Mouse (Mus musculus) intestine, embryonic 16.5 days (tissue): ENCODE data around the gene Nid1. TPM values are rescaled to one million over a fixed set of nuclear protein-coding genes. Genes with fewer than 3 reads are reported as not detected.

ENCODE experiments used
- ATAC-seq: fragments of 200-750 bp; cut with Nextera tagmentation; 2 replicates; pipeline ENCODE4 v1.8.0; 2017; ENCODE audit warnings: moderate TSS enrichment, moderate library complexity
- H3K27ac ChIP-seq: fragments of 300-500 bp; sonication (generic); 2 replicates; pipeline ENCODE4 v1.5.1; 2014; ENCODE audit warnings: mild to moderate bottlenecking, low read length
- H3K27me3 ChIP-seq: fragments of 300-500 bp; sonication (generic); replicated peaks from 2 replicates; pipeline ENCODE4 v1.6.1; 2014; ENCODE audit warnings: low read length, control low read depth, mixed read lengths; ENCODE audit not compliant: control insufficient read depth, insufficient read depth
- H3K36me3 ChIP-seq: fragments of 300-500 bp; sonication (generic); 2 replicates; pipeline ENCODE4 v1.6.1; 2014; ENCODE audit warnings: low read length, control low read depth; ENCODE audit not compliant: control insufficient read depth, insufficient read depth
- H3K4me1 ChIP-seq: fragments of 300-500 bp; sonication (generic); 2 replicates; pipeline ENCODE4 v1.6.1; 2014; ENCODE audit warnings: low read length, control low read depth, mixed read lengths; ENCODE audit not compliant: control insufficient read depth, insufficient read depth
- H3K4me2 ChIP-seq: fragments of 300-500 bp; sonication (generic); 2 replicates; pipeline ENCODE4 v1.6.1; 2014; ENCODE audit warnings: low read depth, low read length, control low read depth
- H3K4me3 ChIP-seq: fragments of 300-500 bp; sonication (generic); 2 replicates; pipeline ENCODE4 v1.5.1; 2014; ENCODE audit warnings: mild to moderate bottlenecking, low read length
- H3K9ac ChIP-seq: fragments of 300-500 bp; sonication (generic); 2 replicates; pipeline ENCODE4 v1.6.1; 2014; ENCODE audit warnings: low read depth, low read length
- H3K9me3 ChIP-seq: fragments of 300-500 bp; sonication (generic); 2 replicates; pipeline ENCODE4 v1.6.1; 2016; ENCODE audit warnings: low read length, control low read depth; ENCODE audit not compliant: control insufficient read depth
- WGBS: fragments of 180-500 bp; shearing (Covaris S2); extraction: QIAGEN DNeasy Blood & Tissue Kit; methylation state at CpG from one replicate; pipeline ENCODE4 v1.1.7; 2014; 5-methylcytosine and 5-hydroxymethylcytosine counted together
- polyA plus RNA-seq: library from polyadenylated mRNA; unstranded; fragments of >200 nt; fragmentation: Nextera tagmentation; extraction: Ambion mirVana; gene quantifications from 2 replicates; pipeline ENCODE4 v1.2.1, GENCODE M21; 2015

The Nid1 gene
- polyA plus RNA-seq, 1 experiment from 2014 or later, result 58.7 TPM

DNA sequence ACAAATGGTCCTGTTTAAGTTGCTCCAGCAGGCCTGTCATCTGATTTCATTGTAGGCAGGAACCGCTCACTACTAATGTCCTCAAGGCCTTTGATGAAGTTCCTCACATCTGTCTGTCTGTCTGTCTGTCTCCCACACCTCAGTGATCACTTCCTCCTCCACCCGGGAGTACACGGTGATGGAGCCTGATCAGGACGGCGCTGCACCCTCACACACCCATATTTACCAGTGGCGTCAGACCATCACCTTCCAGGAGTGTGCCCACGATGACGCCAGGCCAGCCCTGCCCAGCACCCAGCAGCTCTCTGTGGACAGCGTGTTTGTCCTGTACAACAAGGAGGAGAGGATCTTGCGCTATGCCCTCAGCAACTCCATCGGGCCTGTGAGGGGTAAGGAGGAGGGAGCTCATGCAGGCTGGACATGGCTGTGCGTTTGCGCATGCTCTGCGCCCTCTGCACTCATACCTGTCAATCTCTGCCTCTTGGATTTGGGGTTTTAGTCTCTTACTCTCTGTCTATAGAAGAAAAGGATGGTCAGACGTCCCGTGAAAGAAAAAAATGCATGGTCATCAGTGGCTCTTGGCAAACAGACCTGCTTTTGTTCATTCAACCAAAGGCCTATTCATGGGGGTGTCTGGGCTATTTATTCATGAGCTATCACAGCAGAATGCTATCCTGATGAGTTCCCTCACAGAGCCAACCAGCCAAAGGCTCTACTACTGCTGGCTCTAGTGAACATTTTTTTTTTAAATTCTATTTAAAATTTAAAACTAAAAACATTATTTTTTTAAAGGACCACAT is 44.7 kb downstream of the Nid1 start:
- H3K4me2 ChIP-seq, result no peak overlapping the region
- WGBS, result 78% methylated on average over 16 of the region's 16 CpGs
- H3K27ac ChIP-seq, result peak overlapping the region; percentile 41
- no peaks in the 10 kb centered on the region for H3K4me1 ChIP-seq
- no peak for ATAC-seq
- no peak overlapping the region for H3K4me3 ChIP-seq
- no peaks in the 10 kb centered on the region for H3K27me3 ChIP-seq
- peaks cover 1% of the 10 kb centered on the region; the same call in 1 of the 2 replicates for H3K36me3 ChIP-seq
- H3K9ac ChIP-seq, result no peak overlapping the region
- H3K9me3 ChIP-seq, result no peaks in the 10 kb centered on the region

DNA sequence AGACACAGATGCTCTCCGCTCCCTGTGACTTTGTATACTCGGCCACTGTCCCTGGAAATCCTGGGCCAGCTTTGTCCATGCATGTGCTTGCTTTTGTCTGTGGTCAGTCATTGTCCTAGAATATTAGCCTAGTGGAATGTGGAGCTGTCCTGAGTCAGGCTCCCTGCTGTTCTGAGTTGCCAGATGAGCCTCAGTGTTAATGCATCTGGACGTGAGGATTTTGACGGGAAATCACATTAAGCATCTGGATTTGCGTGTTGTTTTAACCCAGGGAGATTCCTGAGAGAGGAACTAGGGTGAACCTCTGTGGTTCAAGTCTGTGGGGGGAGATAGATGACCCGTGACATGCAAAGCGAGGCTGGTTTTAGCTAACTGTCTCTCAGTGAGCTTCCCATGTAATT is 47.0 kb downstream of the Nid1 start:
- H3K4me3 ChIP-seq, result no peak overlapping the region
- no peaks in the 10 kb centered on the region for H3K27me3 ChIP-seq
- H3K9me3 ChIP-seq, result no peaks in the 10 kb centered on the region
- H3K9ac ChIP-seq, result no peak overlapping the region
- ATAC-seq, result no peak
- H3K4me1 ChIP-seq, result no peaks in the 10 kb centered on the region
- H3K4me2 ChIP-seq, result no peak overlapping the region
- 62% methylated on average over 7 of the region's 7 CpGs for WGBS
- no peaks in the 10 kb centered on the region; the same call in 1 of the 2 replicates for H3K36me3 ChIP-seq
- no peak overlapping the region for H3K27ac ChIP-seq

DNA sequence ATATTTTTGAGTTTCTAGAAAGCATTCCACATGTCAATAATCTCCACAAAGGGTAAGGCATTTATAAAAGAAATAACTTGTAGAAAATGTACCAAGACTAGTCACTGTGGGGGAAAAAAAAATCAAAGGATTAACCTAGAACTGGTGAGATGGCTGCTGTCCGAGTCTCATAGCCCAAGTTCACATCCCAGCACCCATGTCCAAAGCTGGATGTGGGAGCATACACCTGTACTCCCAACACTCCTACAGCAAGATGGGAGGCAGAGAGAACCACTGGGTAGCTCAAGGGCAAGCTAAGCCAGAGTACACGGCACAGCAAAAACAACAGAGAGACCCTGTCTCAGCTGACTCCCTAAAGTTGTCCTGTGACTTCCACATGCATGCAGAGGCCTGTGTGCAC is 47.5 kb downstream of the Nid1 start:
- Histone ChIP-seq H3K4me2 (no peak overlapping the region), H3K9ac (no peak overlapping the region), H3K9me3 (no peaks in the 10 kb centered on the region), H3K27ac (no peak overlapping the region), H3K4me1 (no peaks in the 10 kb centered on the region), H3K36me3 (no peaks in the 10 kb centered on the region; the same call in 1 of the 2 replicates), H3K4me3 (no peak overlapping the region), H3K27me3 (no peaks in the 10 kb centered on the region)
- WGBS, result 79% methylated on average over 2 of the region's 2 CpGs
- no peak for ATAC-seq

- 72% methylated on average over 4 of the region's 4 CpGs for WGBS
- H3K4me1 ChIP-seq, result no peaks in the 10 kb centered on the region
- H3K27ac ChIP-seq, result no peak overlapping the region
- ATAC-seq, result no peak
- no peaks in the 10 kb centered on the region for H3K27me3 ChIP-seq
- H3K9me3 ChIP-seq, result no peaks in the 10 kb centered on the region
- H3K4me2 ChIP-seq, result no peak overlapping the region
- H3K4me3 ChIP-seq, result no peak overlapping the region
- H3K36me3 ChIP-seq, result no peaks in the 10 kb centered on the region; the same call in 1 of the 2 replicates
- no peak overlapping the region for H3K9ac ChIP-seq
Observed at GRCm38 (mm10) chr13:13485682-13486081, 48.3 kb downstream of the Nid1 start.

DNA sequence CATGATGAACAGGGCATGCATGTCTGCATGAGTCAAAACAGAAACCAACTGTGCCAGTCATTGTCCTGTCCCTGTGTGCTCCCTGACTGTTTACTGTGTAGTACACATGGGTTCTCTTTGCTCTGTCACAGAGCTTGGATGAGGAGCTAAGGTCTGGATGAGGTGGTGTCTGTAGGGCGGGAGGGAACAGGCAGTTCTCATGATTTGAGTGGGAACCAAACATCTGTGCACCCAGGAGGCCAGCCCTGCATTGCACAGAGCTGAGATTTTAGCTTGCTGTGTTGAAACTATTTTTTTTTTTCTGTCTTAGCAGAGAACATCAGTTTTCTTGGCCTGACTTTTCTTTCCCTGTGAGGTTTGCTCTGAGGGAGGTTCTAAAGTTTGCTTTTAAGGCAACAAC is 50.5 kb downstream of the Nid1 start:
- Histone ChIP-seq H3K9me3 (no peaks in the 10 kb centered on the region), H3K4me3 (no peak overlapping the region), H3K4me2 (no peak overlapping the region), H3K4me1 (no peaks in the 10 kb centered on the region), H3K27ac (no peak overlapping the region), H3K9ac (no peak overlapping the region), H3K36me3 (no peaks in the 10 kb centered on the region; the same call in 1 of the 2 replicates), H3K27me3 (no peaks in the 10 kb centered on the region)
- ATAC-seq, result no peak
- WGBS, result 83% methylated on average over 1 of the region's 1 CpGs

DNA sequence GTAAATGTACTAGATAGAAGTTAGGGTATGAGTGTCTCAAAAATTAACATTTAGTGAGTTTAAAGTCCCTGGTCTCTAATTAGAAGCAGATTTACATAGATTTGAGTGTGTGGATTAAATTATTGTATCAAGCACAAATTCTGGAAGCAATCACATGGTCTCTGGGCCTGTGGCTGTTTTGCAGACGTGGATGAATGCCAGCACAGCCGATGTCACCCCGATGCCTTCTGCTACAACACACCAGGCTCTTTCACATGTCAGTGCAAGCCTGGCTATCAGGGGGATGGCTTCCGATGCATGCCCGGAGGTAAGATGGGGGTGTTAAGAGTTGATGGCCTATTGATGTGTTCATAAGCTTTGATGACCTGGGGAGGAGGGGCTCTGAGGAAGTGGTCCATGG is 52.5 kb downstream of the Nid1 start:
- Histone ChIP-seq H3K4me3 (no peak overlapping the region), H3K9me3 (no peaks in the 10 kb centered on the region), H3K4me1 (no peaks in the 10 kb centered on the region), H3K9ac (no peak overlapping the region), H3K4me2 (no peak overlapping the region), H3K27ac (no peak overlapping the region), H3K36me3 (no peaks in the 10 kb centered on the region), H3K27me3 (no peaks in the 10 kb centered on the region)
- no peak for ATAC-seq
- WGBS, result 82% methylated on average over 5 of the region's 5 CpGs

DNA sequence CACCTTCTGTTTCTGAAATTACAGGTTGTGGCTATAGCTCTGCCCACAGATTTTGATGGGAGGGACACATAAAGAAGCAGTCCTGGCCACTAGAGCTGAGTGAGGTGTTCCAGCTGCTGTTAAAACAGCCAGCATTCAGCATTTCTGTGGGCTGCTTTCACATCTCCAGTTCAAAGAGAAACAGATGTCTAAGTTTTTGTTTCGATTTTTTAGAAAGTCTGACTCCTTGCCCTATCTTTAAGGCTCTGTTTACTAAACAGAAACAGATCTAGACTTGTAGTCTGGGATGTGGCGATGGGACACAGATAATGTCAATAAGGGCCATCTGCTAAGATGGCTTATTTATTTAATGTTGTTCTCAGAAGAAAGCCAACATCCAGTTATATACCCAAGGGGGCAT is 54.8 kb downstream of the Nid1 start:
- no peaks in the 10 kb centered on the region for H3K36me3 ChIP-seq
- no peak overlapping the region for H3K9ac ChIP-seq
- no peaks in the 10 kb centered on the region for H3K9me3 ChIP-seq
- no peak overlapping the region for H3K4me3 ChIP-seq
- no peaks in the 10 kb centered on the region for H3K4me1 ChIP-seq
- H3K27ac ChIP-seq, result no peak overlapping the region
- H3K4me2 ChIP-seq, result no peak overlapping the region
- H3K27me3 ChIP-seq, result no peaks in the 10 kb centered on the region
- 41% methylated on average over 2 of the region's 2 CpGs for WGBS
- peak; percentile 40 for ATAC-seq

DNA sequence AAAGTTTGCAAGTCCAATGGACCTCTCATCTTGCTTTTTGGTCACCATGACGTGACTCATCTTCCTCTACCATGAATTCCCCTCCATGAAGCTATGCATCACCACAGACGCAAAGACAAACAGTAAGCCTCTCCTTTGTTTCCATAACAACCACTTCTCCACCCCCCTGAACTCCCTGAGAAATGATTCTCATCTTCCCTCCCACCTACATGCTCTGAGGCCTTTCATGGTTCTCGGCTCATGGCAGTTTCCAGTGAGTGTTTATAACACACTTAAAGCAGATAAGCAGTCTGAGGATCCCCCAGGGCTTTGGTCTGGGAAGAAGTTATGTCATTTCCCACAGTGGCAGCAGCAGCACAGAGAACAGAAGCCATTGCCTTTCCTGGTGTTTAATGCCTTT is 56.2 kb downstream of the Nid1 start:
- Histone ChIP-seq H3K36me3 (no peaks in the 10 kb centered on the region), H3K9ac (no peak overlapping the region), H3K4me3 (no peak overlapping the region), H3K9me3 (no peaks in the 10 kb centered on the region), H3K4me1 (no peaks in the 10 kb centered on the region), H3K27me3 (no peaks in the 10 kb centered on the region), H3K4me2 (no peak overlapping the region), H3K27ac (no peak overlapping the region)
- ATAC-seq, result no peak
- 35% methylated on average over 3 of the region's 3 CpGs for WGBS

DNA sequence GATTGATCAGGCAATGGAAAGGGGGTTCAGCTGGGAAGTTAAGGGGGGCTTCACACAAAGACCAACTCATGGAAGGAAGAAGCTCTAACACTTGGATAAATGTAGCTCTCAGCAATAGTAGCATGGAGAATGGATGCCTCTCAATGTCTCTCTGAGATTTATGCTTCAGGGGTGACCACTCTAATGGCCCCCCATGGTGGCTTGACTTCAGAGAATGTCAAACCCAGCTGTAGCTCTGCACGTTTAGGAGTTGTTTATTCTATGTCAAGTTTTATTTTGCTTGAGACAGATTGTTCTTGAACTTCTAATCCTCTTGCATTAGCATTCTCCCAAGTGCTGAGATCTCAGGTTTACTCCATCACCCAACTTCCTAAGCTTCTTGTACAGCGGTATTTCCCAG is 60.7 kb downstream of the Nid1 start:
- Histone ChIP-seq H3K4me3 (no peak overlapping the region), H3K9ac (no peak overlapping the region), H3K27ac (no peak overlapping the region), H3K9me3 (no peaks in the 10 kb centered on the region), H3K36me3 (0 out of 2 replicates have a peak, but pooled peaks cover 4% of the 10 kb centered on the region), H3K4me1 (no peaks in the 10 kb centered on the region), H3K27me3 (no peaks in the 10 kb centered on the region), H3K4me2 (no peak overlapping the region)
- WGBS, result 46% methylated on average over 2 of the region's 2 CpGs
- ATAC-seq, result no peak

DNA sequence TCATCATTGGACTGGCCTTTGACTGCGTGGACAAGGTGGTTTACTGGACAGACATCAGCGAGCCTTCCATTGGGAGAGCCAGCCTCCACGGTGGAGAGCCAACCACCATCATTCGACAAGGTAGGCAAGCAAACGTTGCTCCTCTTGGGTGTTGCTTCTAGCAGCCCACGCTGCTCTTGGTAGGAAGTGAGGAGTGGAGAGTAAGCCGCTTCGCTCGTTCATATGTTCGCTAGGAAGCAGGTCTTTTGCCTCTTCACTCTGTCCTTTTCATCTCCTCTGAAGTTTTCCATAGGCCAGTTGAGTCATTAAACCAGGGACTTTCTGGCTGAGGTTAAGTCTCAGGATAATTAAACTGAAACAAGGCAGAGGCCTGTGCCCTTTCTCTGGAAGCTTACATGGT is 65.1 kb downstream of the Nid1 start:
- Histone ChIP-seq H3K27ac (no peak overlapping the region), H3K36me3 (0 out of 2 replicates have a peak, but pooled peaks cover 4% of the 10 kb centered on the region), H3K4me3 (no peak overlapping the region), H3K9ac (no peak overlapping the region), H3K4me2 (no peak overlapping the region), H3K4me1 (no peaks in the 10 kb centered on the region), H3K27me3 (no peaks in the 10 kb centered on the region), H3K9me3 (no peaks in the 10 kb centered on the region)
- no peak for ATAC-seq
- WGBS, result 94% methylated on average over 10 of the region's 10 CpGs
